Mouse (Mus musculus) embryonic facial prominence, embryonic 15.5 days (tissue): ENCODE data around the gene Tada2b. TPM values are rescaled to one million over a fixed set of nuclear protein-coding genes. Genes with fewer than 3 reads are reported as not detected.

Experiments used
- ATAC-seq: fragments of 200-750 bp; cut with Nextera tagmentation; 2 replicates; pipeline ENCODE4 v1.8.0; 2017; ENCODE audit warnings: low read depth, moderate TSS enrichment; ENCODE audit not compliant: insufficient number of reproducible peaks, low FRiP score, low TSS enrichment
- H3K27ac ChIP-seq: fragments of 300-500 bp; sonication (generic); replicated peaks from 2 replicates; pipeline ENCODE4 v1.5.1; 2015; ENCODE audit warnings: mild to moderate bottlenecking, inconsistent platforms
- H3K27me3 ChIP-seq: fragments of 300-500 bp; sonication (generic); 2 replicates; pipeline ENCODE4 v1.6.1; 2015; ENCODE audit warnings: inconsistent platforms
- H3K36me3 ChIP-seq: fragments of 300-500 bp; sonication (generic); 2 replicates; pipeline ENCODE4 v1.6.1; 2015; ENCODE audit warnings: mild to moderate bottlenecking, inconsistent platforms
- H3K4me1 ChIP-seq: fragments of 300-500 bp; sonication (generic); 2 replicates; pipeline ENCODE4 v1.6.1; 2015; ENCODE audit warnings: inconsistent platforms
- H3K4me2 ChIP-seq: fragments of 300-500 bp; sonication (generic); replicated peaks from 2 replicates; pipeline ENCODE4 v1.6.1; 2015; ENCODE audit warnings: mild to moderate bottlenecking, inconsistent platforms
- H3K4me3 ChIP-seq: fragments of 300-500 bp; sonication (generic); replicated peaks from 2 replicates; pipeline ENCODE4 v1.5.1; 2015; ENCODE audit warnings: mild to moderate bottlenecking, inconsistent platforms
- H3K9ac ChIP-seq: fragments of 300-500 bp; sonication (generic); 2 replicates; pipeline ENCODE4 v1.6.1; 2015; ENCODE audit warnings: inconsistent platforms
- H3K9me3 ChIP-seq: fragments of 300-500 bp; sonication (generic); replicated peaks from 2 replicates; pipeline ENCODE4 v1.6.1; 2016; ENCODE audit warnings: inconsistent platforms
- WGBS: fragments of 180-500 bp; shearing (Covaris S2); methylation state at CpG from one replicate; pipeline ENCODE4 v1.1.7; 2015; 5-methylcytosine and 5-hydroxymethylcytosine counted together
- polyA plus RNA-seq: library from polyadenylated mRNA; unstranded; fragments of >200 nt; fragmentation: Nextera tagmentation; extraction: Ambion mirVana; gene quantifications from 2 replicates; pipeline ENCODE4 v1.2.1, GENCODE M21; 2015

Tada2b gene
- polyA plus RNA-seq, 1 experiment from 2014 or later = 1.8 TPM

DNA sequence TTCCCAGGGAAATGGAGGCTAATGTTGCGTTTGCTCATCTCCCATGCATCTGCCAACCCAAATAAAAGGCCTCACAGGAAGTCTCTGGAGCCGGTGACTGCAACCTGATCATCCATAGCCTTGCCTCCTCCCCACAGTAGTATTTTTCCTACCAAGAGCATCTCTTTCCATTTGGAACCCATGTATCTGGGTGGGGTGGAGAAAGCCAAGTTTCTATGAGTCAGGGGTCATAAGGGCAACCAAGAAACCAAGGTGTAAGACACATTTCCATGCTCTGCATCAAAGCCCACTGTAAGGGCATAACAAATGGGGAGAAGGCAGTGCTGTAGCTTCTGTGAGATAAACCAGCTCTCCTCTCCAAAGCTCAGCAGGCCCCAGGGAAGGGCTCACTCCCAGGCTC lies 22.9 kb downstream of the Tada2b start:
- H3K4me3 ChIP-seq = no peak overlapping the region
- ATAC-seq = no peak
- whole genome bisulfite sequencing = 51% methylated on average over 2 of the region's 2 CpGs

DNA sequence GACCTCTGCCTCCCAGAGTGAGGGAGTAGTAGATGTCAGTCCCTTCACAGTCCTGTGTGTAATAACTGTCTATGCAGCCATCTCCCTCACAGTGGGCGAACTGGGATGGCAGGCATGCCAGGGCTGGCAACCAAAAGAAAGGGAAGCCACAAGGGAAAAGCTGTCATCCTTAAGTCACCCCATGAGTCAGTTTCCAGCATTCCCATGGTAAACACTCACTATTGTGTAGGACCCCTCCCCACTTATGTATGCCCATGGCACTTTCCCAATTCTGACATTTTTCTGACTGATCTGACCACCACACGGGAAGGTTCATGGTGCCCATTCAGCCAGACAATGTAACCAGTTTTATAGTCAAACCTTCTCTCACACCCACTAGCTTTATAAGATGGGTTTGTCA lies 23.4 kb downstream of the Tada2b start:
- H3K27me3 ChIP-seq = no peaks in the 10 kb centered on the region
- 76% methylated on average over 2 of the region's 2 CpGs for WGBS
- no peak overlapping the region for H3K27ac ChIP-seq
- peaks cover 23% of the 10 kb centered on the region for H3K4me1 ChIP-seq
- no peaks in the 10 kb centered on the region for H3K36me3 ChIP-seq
- H3K9me3 ChIP-seq = no peaks in the 10 kb centered on the region
- no peak overlapping the region for H3K4me2 ChIP-seq
- no peak overlapping the region for H3K4me3 ChIP-seq
- H3K9ac ChIP-seq = no peak overlapping the region
- no peak for ATAC-seq

More for the DNA sequence above, 22.9 kb downstream of the Tada2b start:
- Histone ChIP-seq H3K9me3 (no peaks in the 10 kb centered on the region), H3K9ac (no peak overlapping the region), H3K27ac (no peak overlapping the region), H3K4me2 (no peak overlapping the region), H3K4me1 (peaks cover 29% of the 10 kb centered on the region), H3K36me3 (no peaks in the 10 kb centered on the region), H3K27me3 (no peaks in the 10 kb centered on the region)

DNA sequence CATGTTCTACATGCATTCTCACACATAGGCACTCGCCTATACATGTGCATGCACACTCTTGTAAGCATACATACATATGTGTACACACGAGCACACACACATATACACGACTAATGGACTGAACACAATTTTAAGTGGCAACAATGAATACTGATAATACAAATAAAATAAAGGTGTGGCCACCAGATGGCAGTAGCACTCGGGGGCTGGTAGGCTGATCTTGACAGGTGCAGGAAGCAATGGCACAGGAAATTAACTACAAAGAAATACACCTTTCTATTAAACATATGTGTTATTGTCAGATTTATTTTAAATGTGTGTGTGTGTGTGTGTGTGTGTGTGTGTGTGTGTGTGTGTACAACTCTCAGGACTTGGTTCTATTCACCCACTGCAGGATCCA lies 25.2 kb downstream of the Tada2b start:
- H3K36me3 ChIP-seq = no peaks in the 10 kb centered on the region
- no peak overlapping the region for H3K4me2 ChIP-seq
- H3K4me3 ChIP-seq = no peak overlapping the region
- 10% methylated on average over 4 of the region's 4 CpGs for WGBS
- no peak overlapping the region for H3K9ac ChIP-seq
- H3K9me3 ChIP-seq = no peaks in the 10 kb centered on the region
- ATAC-seq = no peak
- no peak overlapping the region for H3K27ac ChIP-seq
- H3K4me1 ChIP-seq = 0 out of 2 replicates have a peak, but pooled peaks cover 15% of the 10 kb centered on the region
- no peaks in the 10 kb centered on the region for H3K27me3 ChIP-seq

DNA sequence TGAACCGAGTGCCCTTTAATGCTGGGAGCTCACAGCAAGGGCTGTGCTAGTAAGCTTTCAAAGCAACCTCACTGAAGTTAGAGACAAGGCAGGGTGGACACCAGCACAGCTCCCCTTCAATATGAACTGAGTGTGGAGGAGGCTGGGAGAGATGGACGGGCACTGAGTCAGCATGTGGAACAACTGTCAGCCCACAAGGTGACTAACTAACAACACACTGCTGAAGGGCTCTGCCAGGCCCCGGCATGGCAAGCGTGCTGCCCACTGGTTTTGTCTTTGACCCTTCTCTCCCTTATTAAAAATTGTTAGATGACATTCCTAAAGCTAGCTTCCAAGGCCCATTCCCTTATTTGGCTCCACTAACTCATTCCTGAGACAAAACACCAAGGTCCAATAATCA lies 26.4 kb downstream of the Tada2b start:
- no peaks in the 10 kb centered on the region for H3K27me3 ChIP-seq
- H3K4me2 ChIP-seq = no peak overlapping the region
- no peak overlapping the region for H3K9ac ChIP-seq
- no peak overlapping the region for H3K27ac ChIP-seq
- no peaks in the 10 kb centered on the region for H3K9me3 ChIP-seq
- H3K4me1 ChIP-seq = 0 out of 2 replicates have a peak, but pooled peaks cover 4% of the 10 kb centered on the region
- H3K4me3 ChIP-seq = no peak overlapping the region
- 72% methylated on average over 4 of the region's 4 CpGs for WGBS
- H3K36me3 ChIP-seq = no peaks in the 10 kb centered on the region
- ATAC-seq = no peak

DNA sequence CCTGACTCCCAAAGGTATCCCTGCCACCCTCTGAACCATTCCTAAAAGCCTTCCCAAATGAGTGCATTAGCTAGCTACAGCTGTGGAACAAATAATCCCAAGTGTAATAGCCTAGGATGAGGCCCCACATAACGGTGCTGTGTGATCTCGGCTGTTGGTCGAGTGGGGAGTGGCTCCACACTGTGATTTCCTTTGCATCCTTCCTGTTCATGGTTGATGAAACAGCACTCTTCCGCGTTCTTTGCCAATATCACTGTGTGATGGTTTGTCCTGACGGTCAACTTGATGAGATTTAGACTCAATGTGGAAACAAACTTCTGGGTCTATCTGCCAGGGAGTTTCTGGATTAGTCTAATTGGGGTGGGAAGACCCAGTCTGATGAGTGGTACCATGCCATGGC lies 31.3 kb downstream of the Tada2b start:
- no peak overlapping the region for H3K27ac ChIP-seq
- no peaks in the 10 kb centered on the region for H3K36me3 ChIP-seq
- H3K4me2 ChIP-seq = no peak overlapping the region
- H3K4me1 ChIP-seq = no peaks in the 10 kb centered on the region
- 78% methylated on average over 6 of the region's 6 CpGs for WGBS
- ATAC-seq = no peak
- H3K4me3 ChIP-seq = no peak overlapping the region
- H3K9ac ChIP-seq = no peak overlapping the region
- H3K9me3 ChIP-seq = no peaks in the 10 kb centered on the region
- no peaks in the 10 kb centered on the region for H3K27me3 ChIP-seq

DNA sequence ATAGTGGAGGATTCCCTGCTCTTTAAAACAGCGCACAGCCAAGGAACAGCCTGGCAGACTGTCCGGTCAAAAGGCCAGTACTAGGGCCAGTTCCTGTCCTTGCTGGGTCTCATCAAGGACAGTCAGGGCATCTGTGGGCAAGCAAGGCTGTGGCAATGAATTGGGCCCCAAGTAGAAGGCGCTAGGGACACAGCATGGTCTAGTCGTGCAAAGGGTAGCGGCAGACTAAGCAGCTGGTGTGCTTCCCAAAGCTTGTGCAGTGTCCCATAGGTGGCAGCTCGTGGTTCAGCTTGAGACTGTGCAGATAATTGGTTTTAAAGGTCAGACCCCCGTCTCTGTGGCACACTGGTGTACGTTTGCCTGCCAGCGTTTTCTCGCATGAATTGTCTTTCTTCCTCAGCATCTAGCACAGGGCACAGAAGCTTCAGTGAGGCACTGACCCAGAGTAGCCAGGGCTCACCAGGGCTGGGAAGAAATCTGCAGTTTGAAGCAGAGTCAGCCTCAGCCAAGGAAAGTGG lies 32.2 kb downstream of the Tada2b start:
- no peaks in the 10 kb centered on the region for H3K9me3 ChIP-seq
- H3K36me3 ChIP-seq = no peaks in the 10 kb centered on the region
- H3K4me1 ChIP-seq = no peaks in the 10 kb centered on the region
- no peak overlapping the region for H3K4me2 ChIP-seq
- no peaks in the 10 kb centered on the region for H3K27me3 ChIP-seq
- H3K9ac ChIP-seq = no peak overlapping the region
- 71% methylated on average over 10 of the region's 10 CpGs for WGBS
- no peak overlapping the region for H3K4me3 ChIP-seq
- ATAC-seq = no peak
- no peak overlapping the region for H3K27ac ChIP-seq

DNA sequence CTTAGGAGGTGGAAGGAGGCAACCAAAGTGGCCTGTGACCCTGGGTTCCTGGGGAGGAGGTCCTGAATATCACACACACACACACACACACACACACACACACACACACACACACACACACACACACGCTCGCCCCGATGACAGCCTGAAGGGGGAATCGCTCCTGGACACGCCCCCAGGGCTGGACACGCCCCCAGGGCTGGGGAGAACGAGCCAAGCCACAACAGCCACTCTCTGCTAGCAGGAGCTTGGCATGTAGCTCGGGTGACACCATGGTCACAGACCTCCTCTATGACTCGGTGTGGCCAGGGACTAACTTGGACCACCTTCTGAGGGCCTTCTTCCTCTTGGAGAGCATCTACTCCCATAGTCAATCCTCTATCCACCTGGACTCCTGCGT lies 33.0 kb downstream of the Tada2b start:
- H3K27ac ChIP-seq = no peak overlapping the region
- no peaks in the 10 kb centered on the region for H3K27me3 ChIP-seq
- H3K36me3 ChIP-seq = no peaks in the 10 kb centered on the region
- H3K4me2 ChIP-seq = no peak overlapping the region
- 24% methylated on average over 9 of the region's 10 CpGs for WGBS
- ATAC-seq = no peak
- no peak overlapping the region for H3K4me3 ChIP-seq
- no peak overlapping the region for H3K9ac ChIP-seq
- peaks cover 3% of the 10 kb centered on the region; the same call in 1 of the 2 replicates for H3K4me1 ChIP-seq
- no peaks in the 10 kb centered on the region for H3K9me3 ChIP-seq

DNA sequence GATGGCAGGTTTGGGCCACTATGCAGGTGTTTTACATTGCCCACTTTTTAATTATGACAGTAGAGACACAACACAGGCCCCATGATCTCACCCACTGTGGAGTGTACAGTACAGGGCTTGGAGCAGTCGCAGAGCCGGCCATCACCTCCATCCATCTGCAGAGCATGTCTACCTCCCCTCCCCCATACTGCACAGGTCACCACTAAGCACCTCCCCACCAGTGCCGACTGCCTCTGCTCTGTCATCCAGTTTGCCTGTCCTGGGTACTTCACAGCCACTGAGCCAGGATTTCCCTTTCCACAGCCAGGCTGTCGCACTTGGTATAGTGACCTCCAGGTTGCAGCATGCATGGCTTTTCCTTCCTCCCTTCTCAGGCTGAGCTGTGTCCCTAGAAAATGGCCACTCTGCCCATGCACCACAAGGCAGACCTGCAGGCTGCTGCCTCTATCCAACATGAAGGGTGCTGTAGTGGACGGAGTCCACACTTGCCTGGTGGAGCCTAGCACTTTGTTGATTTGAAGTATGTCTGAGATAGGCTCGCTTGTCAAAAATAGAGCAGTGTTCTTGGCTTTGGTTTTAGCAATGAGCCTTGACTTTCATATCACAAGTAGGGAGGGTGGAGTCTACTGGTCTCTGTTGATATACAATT lies 34.3 kb downstream of the Tada2b start:
- H3K9ac ChIP-seq = no peak overlapping the region
- no peaks in the 10 kb centered on the region; the same call in 1 of the 2 replicates for H3K27me3 ChIP-seq
- H3K27ac ChIP-seq = no peak overlapping the region
- no peak overlapping the region for H3K4me3 ChIP-seq
- 77% methylated on average over 6 of the region's 6 CpGs for whole genome bisulfite sequencing
- peaks cover 16% of the 10 kb centered on the region for H3K4me1 ChIP-seq
- H3K36me3 ChIP-seq = no peaks in the 10 kb centered on the region
- no peak overlapping the region for H3K4me2 ChIP-seq
- ATAC-seq = no peak
- H3K9me3 ChIP-seq = no peaks in the 10 kb centered on the region

DNA sequence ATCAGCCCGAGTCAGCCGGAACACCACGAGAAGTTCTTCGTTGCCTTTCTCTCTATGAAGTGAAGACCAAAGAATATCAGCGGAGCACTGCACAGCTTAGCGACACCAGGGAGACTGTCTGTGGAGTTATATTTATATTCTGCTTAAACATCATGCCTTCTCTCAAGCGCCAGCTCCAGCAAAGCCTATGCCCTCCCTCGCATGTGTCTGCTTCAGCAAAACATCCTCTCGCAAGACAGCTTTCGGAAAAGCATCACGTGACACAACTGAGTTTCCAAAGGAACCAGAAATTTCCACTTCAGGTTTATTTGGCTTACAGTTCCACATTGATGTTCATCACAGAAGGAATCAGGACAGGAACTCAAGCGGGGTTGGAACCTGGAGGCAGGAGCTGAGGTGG lies 36.2 kb downstream of the Tada2b start:
- H3K27ac ChIP-seq = no peak overlapping the region
- peaks cover 36% of the 10 kb centered on the region for H3K4me1 ChIP-seq
- no peaks in the 10 kb centered on the region; the same call in 1 of the 2 replicates for H3K27me3 ChIP-seq
- H3K4me2 ChIP-seq = no peak overlapping the region
- H3K9me3 ChIP-seq = no peaks in the 10 kb centered on the region
- no peaks in the 10 kb centered on the region for H3K36me3 ChIP-seq
- 89% methylated on average over 12 of the region's 12 CpGs for WGBS
- ATAC-seq = no peak
- H3K4me3 ChIP-seq = no peak overlapping the region
- H3K9ac ChIP-seq = no peak overlapping the region

DNA sequence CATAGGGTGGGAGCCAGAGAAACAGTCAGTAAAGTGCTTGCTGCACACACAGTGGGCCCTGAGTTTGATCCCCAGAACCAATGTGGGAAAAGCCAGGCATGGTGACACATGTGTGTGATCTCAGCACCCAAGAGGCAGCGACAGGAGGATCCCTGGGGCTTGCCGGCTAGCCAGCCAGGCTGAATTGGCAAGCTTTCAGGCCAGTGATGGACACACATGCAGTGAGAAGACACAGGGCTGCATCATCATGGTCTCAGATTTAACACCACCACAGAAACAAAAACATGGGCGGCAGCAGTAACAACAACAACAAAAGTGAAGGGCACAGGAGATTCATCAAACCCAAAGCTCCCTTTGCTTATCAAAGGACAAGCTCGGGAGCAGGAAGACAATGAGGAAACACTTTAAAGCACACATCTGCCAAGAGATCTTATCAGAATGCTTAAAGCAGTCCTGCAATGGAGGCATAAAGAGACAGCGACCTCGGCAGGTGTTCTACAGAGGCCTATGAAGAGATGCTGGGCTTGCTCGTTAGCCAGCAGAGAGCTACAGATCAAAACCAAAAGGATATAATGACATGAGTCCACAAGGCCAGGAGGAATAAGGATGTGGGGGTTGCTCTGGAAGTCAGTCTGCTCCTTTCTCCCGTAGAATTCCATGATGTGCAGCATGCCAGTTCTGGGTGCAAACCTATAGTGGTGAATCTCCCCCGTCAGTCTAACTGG lies 37.8 kb downstream of the Tada2b start:
- WGBS = 38% methylated on average over 9 of the region's 9 CpGs
- no peak overlapping the region for H3K4me2 ChIP-seq
- no peaks in the 10 kb centered on the region; the same call in 1 of the 2 replicates for H3K27me3 ChIP-seq
- no peaks in the 10 kb centered on the region for H3K9me3 ChIP-seq
- H3K4me3 ChIP-seq = no peak overlapping the region
- no peak overlapping the region for H3K9ac ChIP-seq
- no peak for ATAC-seq
- no peak overlapping the region for H3K27ac ChIP-seq
- H3K4me1 ChIP-seq = peaks cover 48% of the 10 kb centered on the region
- H3K36me3 ChIP-seq = no peaks in the 10 kb centered on the region

DNA sequence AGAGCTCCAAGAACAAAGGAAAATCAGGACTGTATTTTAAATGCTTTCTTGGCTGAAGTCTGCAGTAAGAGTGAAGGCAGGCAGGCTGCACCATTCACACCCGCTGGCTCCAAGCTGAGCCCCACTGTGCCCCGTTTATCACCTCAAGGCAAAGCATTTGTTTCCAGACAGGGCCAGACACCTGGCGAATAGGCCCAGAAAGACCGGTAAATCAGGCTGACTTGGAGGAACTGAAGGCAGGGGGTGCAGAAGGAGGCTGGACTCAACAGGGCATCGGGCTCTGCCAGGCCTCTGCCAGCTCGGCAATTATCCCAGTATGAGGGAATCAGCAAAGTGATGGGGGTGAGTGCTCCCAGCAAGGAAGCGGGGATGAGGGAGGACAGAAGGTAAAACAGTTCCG lies 39.1 kb downstream of the Tada2b start:
- Histone ChIP-seq H3K4me2 (no peak overlapping the region), H3K27ac (no peak overlapping the region), H3K9me3 (no peaks in the 10 kb centered on the region), H3K4me1 (peaks cover 55% of the 10 kb centered on the region), H3K9ac (no peak overlapping the region), H3K36me3 (no peaks in the 10 kb centered on the region), H3K27me3 (no peaks in the 10 kb centered on the region; the same call in 1 of the 2 replicates), H3K4me3 (no peak overlapping the region)
- ATAC-seq = no peak
- WGBS = 29% methylated on average over 8 of the region's 8 CpGs
